Mouse (Mus musculus): ENCODE measurements around the gene Fbxw10. TPM values are rescaled to one million over a fixed set of nuclear protein-coding genes. Genes with fewer than 3 reads are reported as not detected.

Gene Fbxw10
- total and polyA plus RNA-seq, 2 experiments from 2014 or later: 0.33 to 0.86 TPM

- Histone ChIP-seq H3K27ac (ENCODE audit: low read depth, low read length) (no peak overlapping the region), H3K36me3 (ENCODE audit: insufficient read depth) (no peaks in the 10 kb centered on the region), H3K4me2 (ENCODE audit: low read depth) (no peak overlapping the region), H3K27me3 (ENCODE audit: insufficient read depth, low read length) (no peaks in the 10 kb centered on the region), H3K9me3 (ENCODE audit: low read length) (no peaks in the 10 kb centered on the region), H3K4me3 (ENCODE audit: low read depth, low read length) (no peak overlapping the region), H3K4me1 (ENCODE audit: insufficient read depth) (peaks cover 9% of the 10 kb centered on the region; the same call in 1 of the 2 replicates), H3K9ac (no peak overlapping the region)
- ATAC-seq: no peak
- no peak for TF ChIP-seq CTCF (IDR thresholded peaks at IDR 0.05; ENCODE audit: low read depth)
- no peak for DNase-seq
- WGBS: 82% methylated on average over 7 of the region's 7 CpGs
Measured at GRCm38 (mm10) chr11:62824211-62824610, 22.7 kb upstream of the Fbxw10 start.

- no peak overlapping the region for H3K9ac ChIP-seq
- TF ChIP-seq CTCF (IDR thresholded peaks at IDR 0.05; ENCODE audit: low read depth): no peak
- ATAC-seq (no peak), DNase-seq (no peak)
- 86% methylated on average over 9 of the region's 9 CpGs for WGBS
- no peaks in the 10 kb centered on the region for H3K36me3 ChIP-seq (ENCODE audit: insufficient read depth)
- H3K4me1 ChIP-seq (ENCODE audit: insufficient read depth): peaks cover 4% of the 10 kb centered on the region; the same call in 1 of the 2 replicates
- no peak overlapping the region for H3K27ac ChIP-seq (ENCODE audit: low read depth, low read length)
- no peak overlapping the region for H3K4me2 ChIP-seq (ENCODE audit: low read depth)
- H3K9me3 ChIP-seq (ENCODE audit: low read length): no peaks in the 10 kb centered on the region
- H3K4me3 ChIP-seq (ENCODE audit: low read depth, low read length): no peak overlapping the region
- H3K27me3 ChIP-seq (ENCODE audit: insufficient read depth, low read length): no peaks in the 10 kb centered on the region
Measured at GRCm38 (mm10) chr11:62825222-62826105, 21.4 kb upstream of the Fbxw10 start.

- no peak for ATAC-seq
- no peaks in the 10 kb centered on the region for H3K4me1 ChIP-seq (ENCODE audit: insufficient read depth)
- no peaks in the 10 kb centered on the region for H3K36me3 ChIP-seq (ENCODE audit: insufficient read depth)
- 83% methylated on average over 6 of the region's 6 CpGs for WGBS
- no peak overlapping the region for H3K4me2 ChIP-seq (ENCODE audit: low read depth)
- H3K27ac ChIP-seq (ENCODE audit: low read depth, low read length): no peak overlapping the region
- no peak for DNase-seq
- TF ChIP-seq CTCF (IDR thresholded peaks at IDR 0.05; ENCODE audit: low read depth): no peak
- H3K27me3 ChIP-seq (ENCODE audit: insufficient read depth, low read length): no peaks in the 10 kb centered on the region
- H3K9ac ChIP-seq: no peak overlapping the region
- no peak overlapping the region for H3K4me3 ChIP-seq (ENCODE audit: low read depth, low read length)
- H3K9me3 ChIP-seq (ENCODE audit: low read length): no peaks in the 10 kb centered on the region
Measured at GRCm38 (mm10) chr11:62826106-62826733, 20.6 kb upstream of the Fbxw10 start.

GRCm38 (mm10) chr11:62827135-62827534 lies 19.7 kb upstream of the Fbxw10 start:
- Histone ChIP-seq H3K4me2 (ENCODE audit: low read depth) (no peak overlapping the region), H3K4me1 (ENCODE audit: insufficient read depth) (no peaks in the 10 kb centered on the region), H3K27me3 (ENCODE audit: insufficient read depth, low read length) (no peaks in the 10 kb centered on the region), H3K9me3 (ENCODE audit: low read length) (no peaks in the 10 kb centered on the region), H3K4me3 (ENCODE audit: low read depth, low read length) (no peak overlapping the region), H3K36me3 (ENCODE audit: insufficient read depth) (no peaks in the 10 kb centered on the region), H3K9ac (no peak overlapping the region), H3K27ac (ENCODE audit: low read depth, low read length) (no peak overlapping the region)
- no peak for DNase-seq
- 91% methylated on average over 4 of the region's 4 CpGs for WGBS
- ATAC-seq: no peak
- TF ChIP-seq CTCF (IDR thresholded peaks at IDR 0.05; ENCODE audit: low read depth): no peak

- Histone ChIP-seq H3K4me3 (ENCODE audit: low read depth, low read length) (no peak overlapping the region), H3K4me1 (ENCODE audit: insufficient read depth) (no peaks in the 10 kb centered on the region), H3K27me3 (ENCODE audit: insufficient read depth, low read length) (no peaks in the 10 kb centered on the region), H3K9me3 (ENCODE audit: low read length) (no peaks in the 10 kb centered on the region), H3K9ac (no peak overlapping the region), H3K27ac (ENCODE audit: low read depth, low read length) (no peak overlapping the region), H3K4me2 (ENCODE audit: low read depth) (no peak overlapping the region), H3K36me3 (ENCODE audit: insufficient read depth) (no peaks in the 10 kb centered on the region)
- TF ChIP-seq CTCF (IDR thresholded peaks at IDR 0.05; ENCODE audit: low read depth): no peak
- no peak for ATAC-seq
- no peak for DNase-seq
- 88% methylated on average over 3 of the region's 3 CpGs for WGBS
Measured at GRCm38 (mm10) chr11:62827911-62828310, 19.0 kb upstream of the Fbxw10 start.

- Histone ChIP-seq H3K9ac (no peak overlapping the region), H3K4me1 (ENCODE audit: insufficient read depth) (no peaks in the 10 kb centered on the region), H3K36me3 (ENCODE audit: insufficient read depth) (no peaks in the 10 kb centered on the region), H3K27ac (ENCODE audit: low read depth, low read length) (no peak overlapping the region), H3K4me3 (ENCODE audit: low read depth, low read length) (no peak overlapping the region), H3K27me3 (ENCODE audit: insufficient read depth, low read length) (no peaks in the 10 kb centered on the region), H3K4me2 (ENCODE audit: low read depth) (no peak overlapping the region), H3K9me3 (ENCODE audit: low read length) (no peaks in the 10 kb centered on the region)
- ATAC-seq: no peak
- TF ChIP-seq CTCF (IDR thresholded peaks at IDR 0.05; ENCODE audit: low read depth): no peak
- DNase-seq: no peak
- WGBS: 85% methylated on average over 2 of the region's 2 CpGs
Measured at GRCm38 (mm10) chr11:62830387-62830786, 16.5 kb upstream of the Fbxw10 start.

- Histone ChIP-seq H3K4me1 (ENCODE audit: insufficient read depth) (no peaks in the 10 kb centered on the region), H3K4me3 (ENCODE audit: low read depth, low read length) (no peak overlapping the region), H3K36me3 (ENCODE audit: insufficient read depth) (no peaks in the 10 kb centered on the region), H3K9ac (no peak overlapping the region), H3K27me3 (ENCODE audit: insufficient read depth, low read length) (no peaks in the 10 kb centered on the region), H3K27ac (ENCODE audit: low read depth, low read length) (no peak overlapping the region), H3K4me2 (ENCODE audit: low read depth) (no peak overlapping the region), H3K9me3 (ENCODE audit: low read length) (no peaks in the 10 kb centered on the region)
- no peak for TF ChIP-seq CTCF (IDR thresholded peaks at IDR 0.05; ENCODE audit: low read depth)
- DNase-seq (no peak), ATAC-seq (no peak)
Measured at GRCm38 (mm10) chr11:62831906-62832305, 15.0 kb upstream of the Fbxw10 start.

All from forebrain, postnatal 0 days (tissue).